Mouse (Mus musculus): Measurements from ENCODE around the gene Bard1. TPM values are rescaled to one million over a fixed set of nuclear protein-coding genes. Genes with fewer than 3 reads are reported as not detected.

Gene Bard1
- polyA plus RNA-seq, 1 experiment from 2014 or later, result 1.8 TPM

DNA sequence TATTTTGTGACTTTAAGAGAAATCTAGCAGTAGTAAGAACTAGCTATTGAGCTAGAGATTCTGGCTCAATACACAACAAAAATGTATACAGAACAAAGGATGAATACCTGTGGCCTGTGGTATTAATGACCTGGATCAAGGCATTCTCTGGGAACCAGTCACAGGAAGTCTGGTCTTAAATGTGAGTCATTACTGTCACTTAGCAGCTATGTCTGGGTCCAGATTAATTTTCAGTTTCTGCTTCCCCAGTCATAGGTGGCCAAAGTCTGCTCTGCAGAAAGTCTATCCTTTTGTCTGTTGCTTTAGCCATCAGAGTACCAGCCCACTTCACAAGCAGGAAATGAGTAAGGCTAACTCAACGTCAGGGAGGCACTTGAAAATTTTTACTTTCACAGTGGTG is 98.8 kb downstream of the Bard1 start:
- Histone ChIP-seq H3K4me1 (ENCODE audit: insufficient read depth, low read length) (no peaks in the 10 kb centered on the region), H3K4me3 (ENCODE audit: low read length) (no peak overlapping the region), H3K27ac (ENCODE audit: low read length) (no peak overlapping the region), H3K27me3 (ENCODE audit: insufficient read depth, low read length) (no peaks in the 10 kb centered on the region), H3K9me3 (ENCODE audit: low read length) (no peaks in the 10 kb centered on the region), H3K4me2 (replicated peaks; ENCODE audit: low read depth, low read length) (no peak overlapping the region), H3K36me3 (ENCODE audit: insufficient read depth, low read length) (no peaks in the 10 kb centered on the region), H3K9ac (replicated peaks; ENCODE audit: low read length) (no peak overlapping the region)
- no peak for ATAC-seq (ENCODE audit: low FRiP score, low TSS enrichment)
- WGBS, result 45% methylated on average over 1 of the region's 1 CpGs

- Histone ChIP-seq H3K36me3 (ENCODE audit: insufficient read depth, low read length) (no peaks in the 10 kb centered on the region), H3K27me3 (ENCODE audit: insufficient read depth, low read length) (no peaks in the 10 kb centered on the region), H3K9me3 (ENCODE audit: low read length) (no peaks in the 10 kb centered on the region), H3K4me2 (replicated peaks; ENCODE audit: low read depth, low read length) (no peak overlapping the region), H3K27ac (ENCODE audit: low read length) (no peak overlapping the region), H3K4me1 (ENCODE audit: insufficient read depth, low read length) (no peaks in the 10 kb centered on the region), H3K4me3 (ENCODE audit: low read length) (no peak overlapping the region), H3K9ac (replicated peaks; ENCODE audit: low read length) (no peak overlapping the region)
- ATAC-seq (ENCODE audit: low FRiP score, low TSS enrichment), result no peak
- 57% methylated on average over 1 of the region's 1 CpGs for WGBS
Observed at GRCm38 (mm10) chr1:71003741-71004140, 99.2 kb downstream of the Bard1 start.

DNA sequence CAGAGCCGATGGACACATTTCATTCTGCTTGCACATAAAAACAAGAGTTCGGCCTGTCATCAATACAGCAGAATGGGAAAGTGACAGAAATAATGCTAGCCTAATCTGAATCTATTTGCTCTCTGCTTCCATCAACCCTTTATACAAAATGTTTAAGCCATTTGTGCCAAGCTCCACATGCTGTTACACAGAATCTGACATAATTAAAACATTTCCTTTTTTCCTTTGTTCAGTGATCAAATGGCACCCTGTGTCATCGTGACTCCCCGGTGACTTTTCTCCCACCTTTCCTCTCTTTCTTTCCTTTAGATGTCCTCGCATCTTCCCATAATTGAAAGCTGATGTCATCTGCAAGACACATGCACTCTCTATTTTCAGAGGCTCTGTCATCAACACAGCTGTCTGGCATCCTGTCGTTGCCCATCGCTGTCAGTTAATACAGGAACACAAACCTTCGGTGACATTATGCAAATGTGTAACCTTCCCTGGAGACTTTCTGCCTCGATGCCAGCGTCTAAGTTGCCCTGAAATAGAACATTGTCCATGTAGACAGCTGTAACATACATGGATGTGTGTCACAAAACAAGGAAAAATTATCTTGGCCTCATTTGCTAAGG is 105.5 kb downstream of the Bard1 start:
- no peaks in the 10 kb centered on the region for H3K36me3 ChIP-seq (ENCODE audit: insufficient read depth, low read length)
- no peak overlapping the region for H3K4me2 ChIP-seq (replicated peaks; ENCODE audit: low read depth, low read length)
- no peak overlapping the region for H3K9ac ChIP-seq (replicated peaks; ENCODE audit: low read length)
- no peaks in the 10 kb centered on the region for H3K27me3 ChIP-seq (ENCODE audit: insufficient read depth, low read length)
- no peak overlapping the region for H3K27ac ChIP-seq (ENCODE audit: low read length)
- WGBS, result 71% methylated on average over 10 of the region's 10 CpGs
- H3K4me3 ChIP-seq (ENCODE audit: low read length), result no peak overlapping the region
- H3K4me1 ChIP-seq (ENCODE audit: insufficient read depth, low read length), result no peaks in the 10 kb centered on the region
- no peaks in the 10 kb centered on the region for H3K9me3 ChIP-seq (ENCODE audit: low read length)
- ATAC-seq (ENCODE audit: low FRiP score, low TSS enrichment), result no peak

- Histone ChIP-seq H3K27me3 (ENCODE audit: insufficient read depth, low read length) (no peaks in the 10 kb centered on the region), H3K4me1 (ENCODE audit: insufficient read depth, low read length) (no peaks in the 10 kb centered on the region), H3K9ac (replicated peaks; ENCODE audit: low read length) (no peak overlapping the region), H3K4me3 (ENCODE audit: low read length) (no peak overlapping the region), H3K9me3 (ENCODE audit: low read length) (no peaks in the 10 kb centered on the region), H3K36me3 (ENCODE audit: insufficient read depth, low read length) (no peaks in the 10 kb centered on the region), H3K27ac (ENCODE audit: low read length) (no peak overlapping the region), H3K4me2 (replicated peaks; ENCODE audit: low read depth, low read length) (no peak overlapping the region)
- 66% methylated on average over 3 of the region's 3 CpGs for WGBS
- no peak for ATAC-seq (ENCODE audit: low FRiP score, low TSS enrichment)
Observed at GRCm38 (mm10) chr1:70996766-70997165, 106.2 kb downstream of the Bard1 start.

All from kidney, embryonic 16.5 days (tissue).